Mouse (Mus musculus) neural tube, embryonic 14.5 days (tissue): ENCODE results near the gene Gm128. TPM values are rescaled to one million over a fixed set of nuclear protein-coding genes. Genes with fewer than 3 reads are reported as not detected.
A peak's percentile ranks its signal among the peaks of the same experiment; 100 is the strongest.

Experiments
- ATAC-seq: fragments of 200-750 bp; cut with Nextera tagmentation; 2 replicates; pipeline ENCODE4 v1.8.0; 2017; ENCODE audit warnings: low read depth, mild to moderate bottlenecking, moderate TSS enrichment, moderate library complexity
- H3K27ac ChIP-seq: fragments of 300-500 bp; sonication (generic); 2 replicates; pipeline ENCODE4 v1.5.1; 2014; ENCODE audit warnings: low read depth, mild to moderate bottlenecking, control low read depth, low read length, moderate library complexity, mixed read lengths
- H3K27me3 ChIP-seq: fragments of 300-500 bp; sonication (generic); 2 replicates; pipeline ENCODE4 v1.6.1; 2014; ENCODE audit warnings: low read length; ENCODE audit not compliant: control insufficient read depth, insufficient read depth
- H3K36me3 ChIP-seq: fragments of 300-500 bp; sonication (generic); 2 replicates; pipeline ENCODE4 v1.6.1; 2014; ENCODE audit warnings: low read length, mixed read lengths; ENCODE audit not compliant: control insufficient read depth, insufficient read depth
- H3K4me1 ChIP-seq: fragments of 300-500 bp; sonication (generic); 2 replicates; pipeline ENCODE4 v1.6.1; 2014; ENCODE audit warnings: low read length; ENCODE audit not compliant: control insufficient read depth, insufficient read depth
- H3K4me2 ChIP-seq: fragments of 300-500 bp; sonication (generic); 2 replicates; pipeline ENCODE4 v1.6.1; 2014; ENCODE audit warnings: mild to moderate bottlenecking, low read depth, low read length, control low read depth
- H3K4me3 ChIP-seq: fragments of 300-500 bp; sonication (generic); 2 replicates; pipeline ENCODE4 v1.5.1; 2014; ENCODE audit warnings: low read depth, low read length, control low read depth, mixed read lengths
- H3K9ac ChIP-seq: fragments of 300-500 bp; sonication (generic); replicated peaks from 2 replicates; pipeline ENCODE4 v1.6.1; 2014; ENCODE audit warnings: low read depth, mild to moderate bottlenecking, control low read depth, low read length, mixed read lengths
- H3K9me3 ChIP-seq: fragments of 300-500 bp; sonication (generic); 2 replicates; pipeline ENCODE4 v1.6.1; 2016; ENCODE audit warnings: low read length; ENCODE audit not compliant: control insufficient read depth
- WGBS: fragments of 180-500 bp; shearing (Covaris S2); extraction: QIAGEN DNeasy Blood & Tissue Kit; methylation state at CpG from one replicate; pipeline ENCODE4 v1.1.7; 2014; 5-methylcytosine and 5-hydroxymethylcytosine counted together
- polyA plus RNA-seq: library from polyadenylated mRNA; unstranded; fragments of >200 nt; fragmentation: Nextera tagmentation; extraction: Ambion mirVana; gene quantifications from 2 replicates; pipeline ENCODE4 v1.2.1, GENCODE M21; 2014

Gm128 gene
- polyA plus RNA-seq, 1 experiment from 2014 or later: 0.23 TPM

DNA sequence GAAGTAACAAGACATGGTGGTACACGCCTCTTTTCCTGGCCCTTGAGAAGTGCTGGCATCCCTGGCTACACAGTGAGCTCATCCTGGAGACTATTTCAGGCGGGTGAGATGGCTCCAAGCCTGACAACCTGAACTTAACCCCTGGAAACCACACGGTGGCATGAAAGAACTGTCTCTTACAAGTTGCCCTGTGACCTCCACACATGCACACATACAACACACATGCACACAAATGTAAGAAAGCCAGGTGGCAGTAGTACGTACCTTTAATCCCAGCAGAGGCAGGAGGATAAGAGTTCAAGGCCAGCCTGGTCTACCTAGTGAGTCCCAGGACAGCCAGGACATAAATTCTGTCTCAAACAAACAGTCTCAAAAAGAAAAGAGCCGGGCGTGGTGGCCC lies 2.4 kb downstream of the Gm128 start:
- 92% methylated on average over 6 of the region's 6 CpGs for WGBS
- Histone ChIP-seq H3K9ac (no peak overlapping the region), H3K9me3 (no peaks in the 10 kb centered on the region), H3K36me3 (peaks cover 21% of the 10 kb centered on the region), H3K4me3 (no peak overlapping the region), H3K4me2 (no peak overlapping the region), H3K4me1 (no peaks in the 10 kb centered on the region), H3K27ac (no peak overlapping the region), H3K27me3 (no peaks in the 10 kb centered on the region)
- ATAC-seq: no peak

DNA sequence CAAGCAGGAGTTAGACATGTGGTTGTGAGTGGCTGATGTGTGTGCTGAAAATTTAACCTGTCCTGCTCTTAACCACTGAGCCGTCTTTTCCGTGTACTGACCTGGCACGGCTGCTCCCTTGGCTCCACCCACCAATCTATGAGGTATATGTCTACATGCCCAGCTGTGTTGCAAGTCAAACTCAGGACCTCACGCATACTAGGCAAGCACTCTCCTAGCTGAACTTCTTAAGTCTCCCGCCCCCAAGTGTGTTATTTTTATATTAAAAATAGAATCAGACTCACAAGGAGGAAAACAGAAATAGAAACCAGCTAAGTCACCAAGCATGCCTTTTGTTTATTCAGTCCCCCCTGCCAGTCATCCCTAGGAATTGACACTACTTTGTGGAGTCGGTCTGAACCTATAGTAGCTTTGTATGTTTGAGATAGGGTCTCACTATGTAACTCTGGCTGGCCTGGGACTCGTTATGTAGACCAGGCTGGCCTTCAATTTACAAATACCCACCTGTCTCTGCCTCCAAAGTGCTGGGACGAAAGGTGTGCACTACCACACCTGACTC lies 3.8 kb downstream of the Gm128 start:
- Histone ChIP-seq H3K27me3 (no peaks in the 10 kb centered on the region), H3K4me3 (no peak overlapping the region), H3K27ac (no peak overlapping the region), H3K9me3 (no peaks in the 10 kb centered on the region), H3K9ac (no peak overlapping the region), H3K36me3 (peaks cover 31% of the 10 kb centered on the region), H3K4me2 (no peak overlapping the region), H3K4me1 (no peaks in the 10 kb centered on the region)
- 89% methylated on average over 8 of the region's 8 CpGs for WGBS
- ATAC-seq: no peak

DNA sequence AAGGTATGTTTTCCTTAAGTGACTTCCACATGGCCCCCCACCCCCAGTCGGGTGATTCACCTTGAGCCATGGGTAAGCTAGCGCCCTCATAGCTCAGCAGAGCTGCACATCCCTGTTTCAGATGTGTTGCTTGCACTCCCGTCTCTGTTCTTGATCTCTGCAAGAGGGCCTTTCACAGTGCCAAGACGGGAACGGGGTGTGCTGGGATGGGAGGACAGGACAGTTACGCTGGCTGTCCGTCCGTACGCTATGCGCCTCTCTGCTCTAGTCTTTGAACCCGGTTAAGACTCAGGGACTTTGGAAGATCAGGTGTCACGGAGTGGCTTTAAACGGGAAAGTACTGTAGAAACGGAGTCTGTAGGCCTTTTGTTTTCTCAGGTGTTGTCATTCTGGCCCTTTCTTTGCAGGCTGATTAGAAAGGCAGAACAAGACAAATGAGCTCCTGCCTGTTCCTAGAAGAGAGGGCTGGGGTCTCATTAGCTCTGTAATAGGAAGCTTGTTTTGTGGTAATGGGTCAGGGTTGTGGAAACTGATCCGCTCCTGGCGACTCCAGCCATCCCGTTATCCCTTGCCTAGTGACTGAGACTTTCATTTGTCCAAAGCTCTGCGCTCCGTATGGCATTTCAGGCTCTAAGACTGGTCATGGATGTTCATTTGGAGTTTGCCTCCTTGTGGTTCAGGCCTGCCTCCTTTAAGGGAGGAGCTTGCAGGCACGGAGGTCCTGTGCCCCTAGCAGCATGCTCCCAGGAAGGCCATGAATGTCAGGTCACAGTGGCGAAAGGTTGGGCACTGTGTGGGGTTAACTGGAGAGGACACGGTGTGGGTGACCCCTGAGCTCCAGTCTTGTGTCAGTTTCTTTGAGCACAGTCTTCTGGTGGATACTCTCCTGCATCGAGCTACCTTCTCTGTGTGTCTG lies 5.8 kb downstream of the Gm128 start:
- no peaks in the 10 kb centered on the region for H3K27me3 ChIP-seq
- 83% methylated on average over 23 of the region's 23 CpGs for WGBS
- no peaks in the 10 kb centered on the region for H3K9me3 ChIP-seq
- no peak overlapping the region for H3K4me3 ChIP-seq
- H3K9ac ChIP-seq: no peak overlapping the region
- H3K4me1 ChIP-seq: peaks cover 15% of the 10 kb centered on the region
- H3K4me2 ChIP-seq: no peak overlapping the region
- no peak overlapping the region for H3K27ac ChIP-seq
- no peak for ATAC-seq
- peaks cover 37% of the 10 kb centered on the region for H3K36me3 ChIP-seq

DNA sequence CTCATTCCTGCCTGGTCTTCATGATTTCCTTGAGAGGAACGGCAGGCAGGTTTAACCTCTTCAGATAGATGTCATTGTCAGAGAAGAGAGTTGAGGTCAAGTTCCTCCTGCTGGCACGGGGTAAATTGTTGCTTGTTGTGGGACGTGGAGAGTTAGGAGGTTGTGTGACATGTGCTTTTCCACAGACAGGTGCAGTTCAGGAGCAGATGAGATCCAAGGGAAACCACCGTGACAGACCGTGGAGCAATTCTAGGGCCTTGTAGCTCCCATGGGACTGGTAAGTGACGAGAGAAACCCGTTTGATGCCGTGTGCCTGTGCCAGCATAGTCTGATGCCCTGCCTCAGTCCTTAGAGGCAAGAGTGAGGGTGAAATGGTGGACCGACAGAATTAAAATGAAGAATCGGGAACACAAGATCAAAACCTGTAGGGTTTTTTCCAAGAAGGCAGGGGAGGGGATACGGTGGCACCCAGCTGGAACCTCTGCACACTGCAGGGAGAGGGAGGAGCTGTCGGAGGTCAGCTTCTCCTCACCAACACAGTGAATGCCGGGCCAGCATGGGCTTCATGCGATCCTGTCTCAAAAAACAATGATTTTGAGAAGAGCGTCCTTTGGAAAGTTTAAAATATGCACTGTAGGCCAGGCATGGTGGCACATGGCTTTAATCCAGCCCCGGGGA lies 8.0 kb downstream of the Gm128 start:
- WGBS: 74% methylated on average over 16 of the region's 16 CpGs
- Histone ChIP-seq H3K4me3 (no peak overlapping the region), H3K36me3 (peaks cover 37% of the 10 kb centered on the region), H3K27me3 (no peaks in the 10 kb centered on the region), H3K4me1 (peaks cover 27% of the 10 kb centered on the region), H3K9me3 (no peaks in the 10 kb centered on the region), H3K27ac (no peak overlapping the region), H3K9ac (no peak overlapping the region), H3K4me2 (no peak overlapping the region)
- no peak for ATAC-seq

DNA sequence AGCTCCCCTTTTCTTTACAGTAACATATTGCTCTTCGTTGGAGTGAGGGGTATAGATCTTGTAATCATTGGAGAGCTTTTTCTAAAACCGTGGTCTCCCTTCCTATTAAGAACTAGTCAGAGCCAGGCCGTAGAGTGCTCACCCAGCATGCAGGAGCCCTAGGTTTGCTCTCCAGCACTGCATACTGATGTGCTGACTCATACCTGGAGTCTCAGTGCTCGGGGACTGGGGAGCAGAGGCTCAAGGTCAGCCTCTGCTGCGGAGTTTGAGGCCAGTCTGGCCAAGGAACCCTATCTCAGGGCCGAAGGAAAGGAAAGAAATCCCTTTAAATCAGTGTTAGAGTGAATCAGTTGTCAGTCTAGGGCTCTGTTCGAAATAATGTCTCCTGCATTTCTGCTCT lies 8.6 kb downstream of the Gm128 start:
- Histone ChIP-seq H3K27ac (no peak overlapping the region), H3K4me1 (peaks cover 27% of the 10 kb centered on the region), H3K36me3 (peaks cover 37% of the 10 kb centered on the region), H3K4me2 (no peak overlapping the region), H3K27me3 (no peaks in the 10 kb centered on the region), H3K9ac (no peak overlapping the region), H3K9me3 (no peaks in the 10 kb centered on the region), H3K4me3 (no peak overlapping the region)
- WGBS: 96% methylated on average over 7 of the region's 7 CpGs
- no peak for ATAC-seq

DNA sequence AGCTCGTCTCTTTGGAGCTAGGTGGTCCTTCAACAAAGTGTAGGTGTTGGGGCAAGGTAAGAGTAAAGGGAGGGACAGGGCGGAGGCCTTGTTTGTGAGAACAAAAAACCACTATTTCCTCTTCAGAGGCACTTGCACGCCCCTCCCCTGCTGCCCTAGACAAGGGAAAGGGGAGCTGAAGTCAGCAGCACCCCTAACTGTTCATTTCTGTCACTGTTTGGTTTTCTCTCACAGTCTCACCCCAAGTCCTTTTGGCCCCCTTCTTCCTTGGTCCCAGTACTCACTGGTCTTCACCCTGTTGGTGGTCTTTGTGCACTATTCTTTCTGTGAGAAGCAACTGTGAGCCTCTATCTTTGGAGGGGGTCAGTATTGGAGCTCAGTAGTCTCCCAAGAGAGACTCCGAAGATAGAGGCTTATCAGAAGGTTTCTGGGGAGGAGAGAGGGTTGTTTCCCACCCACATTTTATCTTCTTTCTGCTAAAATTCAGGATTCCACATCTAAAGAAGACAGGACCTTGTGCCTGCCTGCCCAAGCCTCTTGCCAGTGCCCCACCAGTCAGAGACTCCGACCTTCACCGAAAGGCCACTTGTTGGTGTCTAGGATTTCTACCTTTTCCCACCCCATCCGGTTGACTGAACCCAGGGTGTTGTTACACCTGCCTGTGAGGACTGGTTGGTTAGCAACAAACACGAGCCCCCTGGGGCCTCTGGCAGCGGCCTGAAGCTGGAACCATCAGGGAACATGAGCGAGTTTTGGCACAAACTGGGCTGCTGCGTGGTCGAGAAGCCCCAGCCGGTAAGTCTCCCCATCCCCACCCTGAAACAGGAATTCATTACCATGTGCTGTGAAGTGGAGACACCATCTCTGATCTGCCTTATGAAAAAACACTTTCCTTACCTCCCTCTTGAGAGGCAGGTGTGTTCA lies 9.8 kb downstream of the Gm128 start, which contains the start of gene Mllt11:
Gene Mllt11 (minus strand): TSS at position 874 of the 924 bp plus-strand sequence.
- WGBS: 75% methylated on average over 13 of the region's 13 CpGs
- Histone ChIP-seq H3K4me3 (peak within 1 kb of the TSS; percentile 81; the same call in 1 of the 2 replicates), H3K27me3 (no peaks in the 10 kb centered on the region)

DNA sequence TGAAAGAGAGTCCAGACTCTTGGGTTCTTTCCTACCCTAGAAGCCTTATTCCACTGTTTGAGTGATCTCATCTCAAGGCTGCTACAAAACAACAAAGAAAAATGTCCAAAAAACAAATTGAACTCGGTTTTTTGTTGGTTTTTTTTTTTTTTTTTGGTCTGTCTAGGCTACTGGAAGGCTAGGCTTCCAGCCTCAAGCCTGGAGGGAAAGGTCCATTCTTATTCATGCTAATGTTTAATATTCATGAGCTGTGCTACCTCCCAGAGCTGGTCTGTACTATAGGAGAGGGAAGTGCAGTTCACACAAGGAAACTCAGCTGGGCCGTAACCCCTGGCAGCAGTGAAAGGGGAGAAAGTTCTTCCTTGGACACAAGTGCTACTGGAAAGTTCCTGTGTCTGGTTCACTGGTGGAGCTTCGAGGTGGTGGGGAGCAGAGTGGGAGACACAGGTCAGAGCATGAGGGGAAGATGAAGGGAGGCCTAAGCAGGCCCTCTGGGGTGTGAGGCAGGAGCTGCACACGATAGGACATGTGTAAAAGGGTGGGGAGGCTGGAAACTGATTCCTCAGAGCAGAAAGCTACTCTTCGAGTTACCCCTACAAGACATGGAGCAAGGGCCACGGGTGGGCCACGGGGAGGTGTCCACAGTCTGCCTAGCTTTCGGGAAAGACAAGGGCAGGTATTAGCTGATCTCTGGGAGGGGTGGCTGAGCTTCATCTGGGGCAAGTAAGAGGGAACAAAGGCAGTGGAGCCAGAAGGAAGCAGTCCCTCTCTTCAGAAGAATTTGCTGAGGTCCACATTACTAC lies 10.7 kb downstream of the Gm128 start:
- peaks cover 34% of the 10 kb centered on the region for H3K36me3 ChIP-seq
- no peaks in the 10 kb centered on the region for H3K27me3 ChIP-seq
- H3K4me1 ChIP-seq: peaks cover 38% of the 10 kb centered on the region
- no peaks in the 10 kb centered on the region for H3K9me3 ChIP-seq
- H3K4me2 ChIP-seq: peak overlapping the region; percentile 96
- peak overlapping the region; percentile 81 for H3K4me3 ChIP-seq
- H3K27ac ChIP-seq: peak overlapping the region; percentile 92
- no peak for ATAC-seq
- peak overlapping the region; percentile 37; the same call in 1 of the 2 replicates for H3K9ac ChIP-seq
- WGBS: 40% methylated on average over 8 of the region's 8 CpGs

More for the DNA sequence above, 9.8 kb downstream of the Gm128 start, which contains the start of gene Mllt11:
- H3K9me3 ChIP-seq: no peaks in the 10 kb centered on the region
- 0 out of 2 replicates have a peak within 1 kb of the TSS, but pooled peaks have one; percentile 1 for H3K9ac ChIP-seq
- peak within 1 kb of the TSS; percentile 96 for H3K4me2 ChIP-seq
- H3K27ac ChIP-seq: peak within 1 kb of the TSS; percentile 92; the same call in 1 of the 2 replicates
- ATAC-seq: no peak
- peaks cover 37% of the 10 kb centered on the region for H3K36me3 ChIP-seq
- H3K4me1 ChIP-seq: peaks cover 29% of the 10 kb centered on the region
